Mouse (Mus musculus): Measurements from ENCODE around the gene Tmco1. TPM values are rescaled to one million over a fixed set of nuclear protein-coding genes. Genes with fewer than 3 reads are reported as not detected.

Tmco1 gene
- polyA plus RNA-seq, 1 experiment = 20.5 TPM

GRCm38 (mm10) chr1:167274646-167275390 is 33.4 kb upstream of the Tmco1 start:
- peaks cover 24% of the 10 kb centered on the region for H3K4me1 ChIP-seq (ENCODE audit: control insufficient read depth, insufficient read depth, insufficient read length, low read length)
- no peaks in the 10 kb centered on the region for H3K36me3 ChIP-seq (ENCODE audit: control insufficient read depth, insufficient read depth, low read length)
- H3K4me3 ChIP-seq (ENCODE audit: low read depth, low read length) = no peak overlapping the region
- WGBS = 64% methylated on average over 12 of the region's 12 CpGs
- H3K27ac ChIP-seq (ENCODE audit: insufficient read depth, low read depth, low read length) = peak overlapping the region; percentile 78; the same call in 1 of the 2 replicates
- no peak for TF ChIP-seq POLR2A (IDR thresholded peaks at IDR 0.05; ENCODE audit: low read depth, low read length)
- TF ChIP-seq CTCF (IDR thresholded peaks at IDR 0.05; ENCODE audit: extremely low read depth, insufficient read length, insufficient replicate concordance, low read depth, low read length) = no peak
- H3K27me3 ChIP-seq (ENCODE audit: control insufficient read depth, insufficient read depth, low read length) = no peaks in the 10 kb centered on the region

- H3K36me3 ChIP-seq (ENCODE audit: control insufficient read depth, insufficient read depth, low read length) = no peaks in the 10 kb centered on the region
- peaks cover 6% of the 10 kb centered on the region; the same call in 1 of the 2 replicates for H3K4me1 ChIP-seq (ENCODE audit: control insufficient read depth, insufficient read depth, insufficient read length, low read length)
- TF ChIP-seq CTCF (IDR thresholded peaks at IDR 0.05; ENCODE audit: extremely low read depth, insufficient read length, insufficient replicate concordance, low read depth, low read length) (no peak), POLR2A (IDR thresholded peaks at IDR 0.05; ENCODE audit: low read depth, low read length) (no peak)
- no peak overlapping the region for H3K27ac ChIP-seq (ENCODE audit: insufficient read depth, low read depth, low read length)
- 74% methylated on average over 6 of the region's 6 CpGs for WGBS
- no peaks in the 10 kb centered on the region for H3K27me3 ChIP-seq (ENCODE audit: control insufficient read depth, insufficient read depth, low read length)
- no peak overlapping the region for H3K4me3 ChIP-seq (ENCODE audit: low read depth, low read length)
Observed at GRCm38 (mm10) chr1:167278395-167278794, 29.8 kb upstream of the Tmco1 start.

- WGBS = 77% methylated on average over 13 of the region's 13 CpGs
- TF ChIP-seq CTCF (IDR thresholded peaks at IDR 0.05; ENCODE audit: extremely low read depth, insufficient read length, insufficient replicate concordance, low read depth, low read length) = no peak
- H3K36me3 ChIP-seq (ENCODE audit: control insufficient read depth, insufficient read depth, low read length) = no peaks in the 10 kb centered on the region
- peaks cover 3% of the 10 kb centered on the region; the same call in 1 of the 2 replicates for H3K4me1 ChIP-seq (ENCODE audit: control insufficient read depth, insufficient read depth, insufficient read length, low read length)
- H3K27ac ChIP-seq (ENCODE audit: insufficient read depth, low read depth, low read length) = no peak overlapping the region
- no peak overlapping the region for H3K4me3 ChIP-seq (ENCODE audit: low read depth, low read length)
- H3K27me3 ChIP-seq (ENCODE audit: control insufficient read depth, insufficient read depth, low read length) = no peaks in the 10 kb centered on the region
Observed at GRCm38 (mm10) chr1:167279160-167279715, 28.9 kb upstream of the Tmco1 start.

- no peaks in the 10 kb centered on the region for H3K36me3 ChIP-seq (ENCODE audit: control insufficient read depth, insufficient read depth, low read length)
- no peaks in the 10 kb centered on the region for H3K27me3 ChIP-seq (ENCODE audit: control insufficient read depth, insufficient read depth, low read length)
- 82% methylated on average over 10 of the region's 10 CpGs for WGBS
- H3K4me1 ChIP-seq (ENCODE audit: control insufficient read depth, insufficient read depth, insufficient read length, low read length) = no peaks in the 10 kb centered on the region
- no peak overlapping the region for H3K27ac ChIP-seq (ENCODE audit: insufficient read depth, low read depth, low read length)
- H3K4me3 ChIP-seq (ENCODE audit: low read depth, low read length) = no peak overlapping the region
- TF ChIP-seq CTCF (IDR thresholded peaks at IDR 0.05; ENCODE audit: extremely low read depth, insufficient read length, insufficient replicate concordance, low read depth, low read length) (no peak), POLR2A (IDR thresholded peaks at IDR 0.05; ENCODE audit: low read depth, low read length) (no peak)
Observed at GRCm38 (mm10) chr1:167280061-167280460, 28.1 kb upstream of the Tmco1 start.

GRCm38 (mm10) chr1:167282112-167282511 is 26.1 kb upstream of the Tmco1 start:
- TF ChIP-seq CTCF (IDR thresholded peaks at IDR 0.05; ENCODE audit: extremely low read depth, insufficient read length, insufficient replicate concordance, low read depth, low read length) = no peak
- no peak for TF ChIP-seq POLR2A (IDR thresholded peaks at IDR 0.05; ENCODE audit: low read depth, low read length)
- no peaks in the 10 kb centered on the region for H3K36me3 ChIP-seq (ENCODE audit: control insufficient read depth, insufficient read depth, low read length)
- H3K4me1 ChIP-seq (ENCODE audit: control insufficient read depth, insufficient read depth, insufficient read length, low read length) = peaks cover 3% of the 10 kb centered on the region; the same call in 1 of the 2 replicates
- H3K27ac ChIP-seq (ENCODE audit: insufficient read depth, low read depth, low read length) = no peak overlapping the region
- no peaks in the 10 kb centered on the region for H3K27me3 ChIP-seq (ENCODE audit: control insufficient read depth, insufficient read depth, low read length)
- 86% methylated on average over 3 of the region's 3 CpGs for WGBS
- H3K4me3 ChIP-seq (ENCODE audit: low read depth, low read length) = no peak overlapping the region

- no peaks in the 10 kb centered on the region for H3K36me3 ChIP-seq (ENCODE audit: control insufficient read depth, insufficient read depth, low read length)
- no peak overlapping the region for H3K4me3 ChIP-seq (ENCODE audit: low read depth, low read length)
- no peak for TF ChIP-seq POLR2A (IDR thresholded peaks at IDR 0.05; ENCODE audit: low read depth, low read length)
- no peak for TF ChIP-seq CTCF (IDR thresholded peaks at IDR 0.05; ENCODE audit: extremely low read depth, insufficient read length, insufficient replicate concordance, low read depth, low read length)
- WGBS = 31% methylated on average over 5 of the region's 5 CpGs
- H3K27ac ChIP-seq (ENCODE audit: insufficient read depth, low read depth, low read length) = no peak overlapping the region
- H3K4me1 ChIP-seq (ENCODE audit: control insufficient read depth, insufficient read depth, insufficient read length, low read length) = peaks cover 3% of the 10 kb centered on the region; the same call in 1 of the 2 replicates
- no peaks in the 10 kb centered on the region for H3K27me3 ChIP-seq (ENCODE audit: control insufficient read depth, insufficient read depth, low read length)
Observed at GRCm38 (mm10) chr1:167282768-167283167, 25.4 kb upstream of the Tmco1 start.
